Mouse (Mus musculus): ENCODE data around the gene Wars. TPM values are rescaled to one million over a fixed set of nuclear protein-coding genes. Genes with fewer than 3 reads are reported as not detected.
A peak's percentile ranks its signal among the peaks of the same experiment; 100 is the strongest.
"Not testable (repeated sequence)": the region's sequence is repeated elsewhere in the genome, so short reads cannot be mapped to it uniquely, and the experiment has no call there.

The Wars gene
- total and polyA plus RNA-seq, 2 experiments: 11.7 to 24.3 TPM

- Histone ChIP-seq H3K36me3 (ENCODE audit: control insufficient read depth, insufficient read depth, low read length) (peaks cover 15% of the 10 kb centered on the region; the same call in 1 of the 2 replicates), H3K9ac (ENCODE audit: low read depth, low read length) (peak overlapping the region; percentile 79), H3K4me1 (ENCODE audit: control insufficient read depth, insufficient read depth, low read length) (peaks cover 18% of the 10 kb centered on the region), H3K27me3 (ENCODE audit: control insufficient read depth, insufficient read depth, low read length) (no peaks in the 10 kb centered on the region), H3K79me2 (ENCODE audit: control insufficient read depth, insufficient read depth, low read length) (no peaks in the 10 kb centered on the region), H3K27ac (replicated peaks; ENCODE audit: insufficient read depth, low read depth, low read length) (peak overlapping the region; percentile 88), H3K4me3 (ENCODE audit: insufficient read depth, low read depth, low read length) (peak overlapping the region; percentile 73)
- 30% methylated on average over 8 of the region's 8 CpGs for WGBS
- peak; percentile 99 for DNase-seq (ENCODE audit: extremely low read depth, low read depth, low spot score)
- no peak for TF ChIP-seq POLR2A (IDR thresholded peaks at IDR 0.05; ENCODE audit: extremely low read depth, insufficient read depth, low read length)
- TF ChIP-seq CTCF (IDR thresholded peaks at IDR 0.05; ENCODE audit: low read depth, low read length): no peak
Measured at GRCm38 (mm10) chr12:108850886-108851285, 43.1 kb downstream of the Wars start.

GRCm38 (mm10) chr12:108850129-108850528, 43.8 kb downstream of the Wars start:
- no peak for TF ChIP-seq POLR2A (IDR thresholded peaks at IDR 0.05; ENCODE audit: extremely low read depth, insufficient read depth, low read length)
- TF ChIP-seq CTCF (IDR thresholded peaks at IDR 0.05; ENCODE audit: low read depth, low read length): no peak
- H3K27ac ChIP-seq (replicated peaks; ENCODE audit: insufficient read depth, low read depth, low read length): peak overlapping the region; percentile 82
- peak; percentile 100 for DNase-seq (ENCODE audit: extremely low read depth, low read depth, low spot score)
- H3K4me1 ChIP-seq (ENCODE audit: control insufficient read depth, insufficient read depth, low read length): peaks cover 18% of the 10 kb centered on the region
- 7% methylated on average over 8 of the region's 8 CpGs for WGBS
- no peaks in the 10 kb centered on the region for H3K27me3 ChIP-seq (ENCODE audit: control insufficient read depth, insufficient read depth, low read length)
- H3K79me2 ChIP-seq (ENCODE audit: control insufficient read depth, insufficient read depth, low read length): no peaks in the 10 kb centered on the region
- no peak overlapping the region; the same call in 1 of the 2 replicates for H3K4me3 ChIP-seq (ENCODE audit: insufficient read depth, low read depth, low read length)
- peaks cover 9% of the 10 kb centered on the region; the same call in 1 of the 2 replicates for H3K36me3 ChIP-seq (ENCODE audit: control insufficient read depth, insufficient read depth, low read length)
- peak overlapping the region; percentile 48 for H3K9ac ChIP-seq (ENCODE audit: low read depth, low read length)

DNA sequence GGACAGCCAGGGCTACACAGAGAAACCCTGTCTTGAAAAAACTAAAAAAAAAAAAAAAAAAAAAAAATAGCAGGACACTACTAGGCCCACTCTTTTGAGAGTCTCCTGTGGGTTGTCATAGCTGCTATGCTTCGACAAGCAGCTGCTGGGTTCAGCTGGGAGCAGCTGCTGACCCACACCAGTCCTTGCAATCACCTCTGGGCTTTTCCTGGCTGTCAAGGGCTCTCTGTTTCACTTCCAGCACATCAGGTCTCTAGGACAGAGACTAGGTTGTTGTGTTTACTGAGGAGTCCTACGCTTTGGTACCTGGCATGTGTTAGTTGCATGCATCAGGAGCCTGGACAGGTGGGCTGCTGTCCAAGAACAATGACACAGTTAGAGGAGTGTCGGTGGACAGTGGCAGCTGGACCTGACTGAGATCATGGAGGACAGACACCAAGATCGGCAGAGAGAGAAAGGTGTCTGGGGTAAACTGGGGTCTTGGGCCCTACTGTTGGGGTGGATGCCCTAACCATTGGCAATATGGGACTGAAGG, 44.4 kb downstream of the Wars start:
- Histone ChIP-seq H3K4me1 (ENCODE audit: control insufficient read depth, insufficient read depth, low read length) (peaks cover 14% of the 10 kb centered on the region), H3K36me3 (ENCODE audit: control insufficient read depth, insufficient read depth, low read length) (peaks cover 9% of the 10 kb centered on the region; the same call in 1 of the 2 replicates), H3K27me3 (ENCODE audit: control insufficient read depth, insufficient read depth, low read length) (no peaks in the 10 kb centered on the region), H3K4me3 (ENCODE audit: insufficient read depth, low read depth, low read length) (no peak overlapping the region; the same call in 1 of the 2 replicates), H3K27ac (replicated peaks; ENCODE audit: insufficient read depth, low read depth, low read length) (peak overlapping the region; percentile 82), H3K9ac (ENCODE audit: low read depth, low read length) (peak overlapping the region; percentile 48), H3K79me2 (ENCODE audit: control insufficient read depth, insufficient read depth, low read length) (no peaks in the 10 kb centered on the region)
- TF ChIP-seq CTCF (IDR thresholded peaks at IDR 0.05; ENCODE audit: low read depth, low read length): no peak
- no peak for TF ChIP-seq POLR2A (IDR thresholded peaks at IDR 0.05; ENCODE audit: extremely low read depth, insufficient read depth, low read length)
- DNase-seq (ENCODE audit: extremely low read depth, low read depth, low spot score): peak; percentile 99
- 17% methylated on average over 4 of the region's 4 CpGs for WGBS

- H3K4me3 ChIP-seq (ENCODE audit: insufficient read depth, low read depth, low read length); H3K27ac ChIP-seq (replicated peaks; ENCODE audit: insufficient read depth, low read depth, low read length); H3K79me2 ChIP-seq (ENCODE audit: control insufficient read depth, insufficient read depth, low read length); H3K36me3 ChIP-seq (ENCODE audit: control insufficient read depth, insufficient read depth, low read length); H3K9ac ChIP-seq (ENCODE audit: low read depth, low read length); H3K4me1 ChIP-seq (ENCODE audit: control insufficient read depth, insufficient read depth, low read length); H3K27me3 ChIP-seq (ENCODE audit: control insufficient read depth, insufficient read depth, low read length): not testable (repeated sequence)
- peak; percentile 32 for DNase-seq (ENCODE audit: extremely low read depth, low read depth, low spot score)
- 75% methylated on average over 3 of the region's 3 CpGs for WGBS
Measured at GRCm38 (mm10) chr12:108848033-108848432, 45.9 kb downstream of the Wars start.

- Histone ChIP-seq H3K27me3 (ENCODE audit: control insufficient read depth, insufficient read depth, low read length) (no peaks in the 10 kb centered on the region), H3K9ac (ENCODE audit: low read depth, low read length) (no peak overlapping the region), H3K4me1 (ENCODE audit: control insufficient read depth, insufficient read depth, low read length) (peaks cover 7% of the 10 kb centered on the region), H3K36me3 (ENCODE audit: control insufficient read depth, insufficient read depth, low read length) (peaks cover 2% of the 10 kb centered on the region; the same call in 1 of the 2 replicates), H3K4me3 (ENCODE audit: insufficient read depth, low read depth, low read length) (no peak overlapping the region), H3K27ac (replicated peaks; ENCODE audit: insufficient read depth, low read depth, low read length) (no peak overlapping the region), H3K79me2 (ENCODE audit: control insufficient read depth, insufficient read depth, low read length) (no peaks in the 10 kb centered on the region)
- TF ChIP-seq CTCF (IDR thresholded peaks at IDR 0.05; ENCODE audit: low read depth, low read length) (no peak), POLR2A (IDR thresholded peaks at IDR 0.05; ENCODE audit: extremely low read depth, insufficient read depth, low read length) (no peak)
- no peak for DNase-seq (ENCODE audit: extremely low read depth, low read depth, low spot score)
- WGBS: 78% methylated on average over 7 of the region's 7 CpGs
Measured at GRCm38 (mm10) chr12:108842663-108843062, 51.3 kb downstream of the Wars start.

- H3K36me3 ChIP-seq (ENCODE audit: control insufficient read depth, insufficient read depth, low read length): peaks cover 2% of the 10 kb centered on the region; the same call in 1 of the 2 replicates
Measured at GRCm38 (mm10) chr12:108841181-108841580, 52.8 kb downstream of the Wars start.

More at GRCm38 (mm10) chr12:108841181-108841580, 52.8 kb downstream of the Wars start:
- Histone ChIP-seq H3K79me2 (ENCODE audit: control insufficient read depth, insufficient read depth, low read length) (peaks cover 12% of the 10 kb centered on the region; the same call in 1 of the 2 replicates), H3K27ac (replicated peaks; ENCODE audit: insufficient read depth, low read depth, low read length) (no peak overlapping the region), H3K4me3 (ENCODE audit: insufficient read depth, low read depth, low read length) (no peak overlapping the region), H3K9ac (ENCODE audit: low read depth, low read length) (no peak overlapping the region), H3K4me1 (ENCODE audit: control insufficient read depth, insufficient read depth, low read length) (peaks cover 19% of the 10 kb centered on the region), H3K27me3 (ENCODE audit: control insufficient read depth, insufficient read depth, low read length) (no peaks in the 10 kb centered on the region)
- WGBS: 86% methylated on average over 6 of the region's 6 CpGs
- TF ChIP-seq CTCF (IDR thresholded peaks at IDR 0.05; ENCODE audit: low read depth, low read length) (no peak), POLR2A (IDR thresholded peaks at IDR 0.05; ENCODE audit: extremely low read depth, insufficient read depth, low read length) (no peak)
- DNase-seq (ENCODE audit: extremely low read depth, low read depth, low spot score): no peak
